Mouse (Mus musculus): ENCODE measurements around the gene Slfn8. TPM values are rescaled to one million over a fixed set of nuclear protein-coding genes. Genes with fewer than 3 reads are reported as not detected.
"Not testable (repeated sequence)": the region's sequence is repeated elsewhere in the genome, so short reads cannot be mapped to it uniquely, and the experiment has no call there.

The Slfn8 gene
- polyA plus RNA-seq, 1 experiment from 2014 or later, result 0.49 TPM

GRCm38 (mm10) chr11:83019561-83020519, 770 bp downstream of the Slfn8 start:
- H3K9me3 ChIP-seq (ENCODE audit: control insufficient read depth, low read length); H3K36me3 ChIP-seq (ENCODE audit: control insufficient read depth, insufficient read depth, low read length); H3K4me3 ChIP-seq (ENCODE audit: low read length); H3K27ac ChIP-seq (ENCODE audit: low read length); H3K27me3 ChIP-seq (ENCODE audit: control insufficient read depth, insufficient read depth, low read depth, low read length); ATAC-seq (ENCODE audit: low read depth); H3K4me2 ChIP-seq (ENCODE audit: low read depth, low read length); H3K9ac ChIP-seq (ENCODE audit: low read length); H3K4me1 ChIP-seq (replicated peaks; ENCODE audit: control insufficient read depth, insufficient read depth, low read length): not testable (repeated sequence)
- 75% methylated on average over 18 of the region's 18 CpGs for WGBS

- no peak overlapping the region for H3K4me3 ChIP-seq (ENCODE audit: low read length)
- no peaks in the 10 kb centered on the region for H3K27me3 ChIP-seq (ENCODE audit: control insufficient read depth, insufficient read depth, low read depth, low read length)
- H3K27ac ChIP-seq (ENCODE audit: low read length), result no peak overlapping the region
- H3K4me2 ChIP-seq (ENCODE audit: low read depth, low read length), result no peak overlapping the region
- no peaks in the 10 kb centered on the region for H3K9me3 ChIP-seq (ENCODE audit: control insufficient read depth, low read length)
- H3K4me1 ChIP-seq (replicated peaks; ENCODE audit: control insufficient read depth, insufficient read depth, low read length), result no peaks in the 10 kb centered on the region
- no peak overlapping the region for H3K9ac ChIP-seq (ENCODE audit: low read length)
- no peak for ATAC-seq (ENCODE audit: low read depth)
- H3K36me3 ChIP-seq (ENCODE audit: control insufficient read depth, insufficient read depth, low read length), result no peaks in the 10 kb centered on the region
These were observed 4.5 kb downstream of the Slfn8 start for GRCm38 (mm10) chr11:83016093-83016492.

GRCm38 (mm10) chr11:83013356-83013755, 7.3 kb downstream of the Slfn8 start:
- Histone ChIP-seq H3K27me3 (ENCODE audit: control insufficient read depth, insufficient read depth, low read depth, low read length) (no peaks in the 10 kb centered on the region), H3K4me1 (replicated peaks; ENCODE audit: control insufficient read depth, insufficient read depth, low read length) (no peaks in the 10 kb centered on the region), H3K4me2 (ENCODE audit: low read depth, low read length) (no peak overlapping the region), H3K9me3 (ENCODE audit: control insufficient read depth, low read length) (no peaks in the 10 kb centered on the region), H3K9ac (ENCODE audit: low read length) (no peak overlapping the region), H3K27ac (ENCODE audit: low read length) (no peak overlapping the region), H3K36me3 (ENCODE audit: control insufficient read depth, insufficient read depth, low read length) (no peaks in the 10 kb centered on the region), H3K4me3 (ENCODE audit: low read length) (no peak overlapping the region)
- WGBS, result 75% methylated on average over 1 of the region's 1 CpGs
- ATAC-seq (ENCODE audit: low read depth), result no peak

GRCm38 (mm10) chr11:82991469-82992166, 29.0 kb downstream of the Slfn8 start, which contains the start of gene Slfn9:
TSS of gene Slfn9 (minus strand) at chr11:82991830.
- Histone ChIP-seq H3K9ac (ENCODE audit: low read length) (peak within 1 kb of the TSS; percentile 73), H3K4me3 (ENCODE audit: low read length) (peak within 1 kb of the TSS; percentile 67), H3K4me1 (replicated peaks; ENCODE audit: control insufficient read depth, insufficient read depth, low read length) (peaks cover 13% of the 10 kb centered on the region), H3K9me3 (ENCODE audit: control insufficient read depth, low read length) (no peaks in the 10 kb centered on the region), H3K27ac (ENCODE audit: low read length) (peak within 1 kb of the TSS; percentile 82), H3K36me3 (ENCODE audit: control insufficient read depth, insufficient read depth, low read length) (peaks cover 2% of the 10 kb centered on the region; the same call in 1 of the 2 replicates), H3K27me3 (ENCODE audit: control insufficient read depth, insufficient read depth, low read depth, low read length) (no peaks in the 10 kb centered on the region), H3K4me2 (ENCODE audit: low read depth, low read length) (peak within 1 kb of the TSS; percentile 92)
- under 1% methylated on average over 14 of the region's 14 CpGs for whole genome bisulfite sequencing
- peak; percentile 45; the same call in 1 of the 2 replicates for ATAC-seq (ENCODE audit: low read depth)

DNA sequence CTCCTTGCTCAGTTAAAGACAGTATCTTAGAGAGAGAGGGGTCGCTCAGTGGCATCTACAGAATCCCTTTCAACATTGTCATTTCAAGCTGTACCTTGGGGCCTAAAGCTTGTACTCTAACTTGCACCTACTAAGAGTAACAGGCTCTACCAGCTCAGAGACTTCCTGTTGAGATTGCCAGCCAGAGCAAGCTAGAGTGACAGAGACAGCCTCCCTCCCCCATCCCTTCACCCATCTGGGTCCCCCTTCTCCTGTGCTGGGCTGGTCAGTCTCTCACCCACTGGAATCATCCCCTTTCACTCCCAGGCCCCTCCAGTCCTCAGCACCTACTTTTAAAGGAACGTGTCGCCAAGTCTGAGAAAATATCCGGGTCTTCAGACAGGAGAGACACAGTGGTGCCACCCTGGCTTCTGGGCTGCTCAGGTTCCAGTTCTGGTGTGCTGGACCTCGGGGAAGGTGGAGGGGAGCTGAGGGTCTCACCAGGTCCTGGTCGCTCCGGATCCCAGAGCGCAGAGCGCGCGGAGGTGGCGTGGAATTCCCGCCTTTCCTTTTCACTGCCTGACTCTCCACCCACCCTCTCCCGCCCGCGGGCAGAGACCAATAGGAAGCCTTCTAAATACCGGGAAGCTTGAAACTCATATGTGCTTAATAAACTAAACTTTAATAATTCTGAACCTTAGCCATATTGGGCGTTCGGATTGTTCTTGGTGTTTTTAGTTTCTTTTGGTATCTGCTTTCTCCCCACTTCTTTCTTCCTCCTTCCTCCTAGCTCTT, 29.8 kb downstream of the Slfn8 start:
- peak overlapping the region; percentile 92 for H3K4me2 ChIP-seq (ENCODE audit: low read depth, low read length)
- H3K4me3 ChIP-seq (ENCODE audit: low read length), result peak overlapping the region; percentile 67
- H3K4me1 ChIP-seq (replicated peaks; ENCODE audit: control insufficient read depth, insufficient read depth, low read length), result peaks cover 13% of the 10 kb centered on the region
- ATAC-seq (ENCODE audit: low read depth), result peak; percentile 91
- H3K27ac ChIP-seq (ENCODE audit: low read length), result peak overlapping the region; percentile 82
- 7% methylated on average over 19 of the region's 19 CpGs for WGBS
- H3K9ac ChIP-seq (ENCODE audit: low read length), result peak overlapping the region; percentile 73
- not testable (repeated sequence) for H3K27me3 ChIP-seq (ENCODE audit: control insufficient read depth, insufficient read depth, low read depth, low read length); H3K36me3 ChIP-seq (ENCODE audit: control insufficient read depth, insufficient read depth, low read length); H3K9me3 ChIP-seq (ENCODE audit: control insufficient read depth, low read length)

DNA sequence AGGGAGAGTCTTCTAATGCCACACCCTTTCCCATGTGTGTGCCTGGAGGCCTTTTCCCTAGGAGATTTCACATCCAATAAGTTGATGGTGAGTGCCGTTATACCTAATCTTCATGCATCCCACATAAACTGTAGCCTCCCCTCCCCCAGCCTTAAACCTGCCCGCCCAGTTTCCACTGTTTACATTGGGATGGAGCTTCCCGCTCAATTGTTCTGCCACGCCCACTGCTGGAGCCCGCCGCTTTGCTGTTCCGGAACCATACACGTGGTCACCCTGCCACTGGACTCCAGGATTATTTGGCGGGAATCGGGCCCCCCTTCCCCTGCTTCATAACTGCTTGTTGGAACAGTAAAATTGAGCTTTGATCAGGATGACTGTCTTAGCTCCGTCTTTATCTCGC, 31.3 kb downstream of the Slfn8 start:
- Histone ChIP-seq H3K9me3 (ENCODE audit: control insufficient read depth, low read length) (no peaks in the 10 kb centered on the region), H3K9ac (ENCODE audit: low read length) (peak overlapping the region; percentile 49), H3K27me3 (ENCODE audit: control insufficient read depth, insufficient read depth, low read depth, low read length) (no peaks in the 10 kb centered on the region), H3K27ac (ENCODE audit: low read length) (no peak overlapping the region), H3K4me1 (replicated peaks; ENCODE audit: control insufficient read depth, insufficient read depth, low read length) (peaks cover 13% of the 10 kb centered on the region), H3K36me3 (ENCODE audit: control insufficient read depth, insufficient read depth, low read length) (peaks cover 11% of the 10 kb centered on the region), H3K4me3 (ENCODE audit: low read length) (peak overlapping the region; percentile 67), H3K4me2 (ENCODE audit: low read depth, low read length) (peak overlapping the region; percentile 92)
- ATAC-seq (ENCODE audit: low read depth), result peak; percentile 46; the same call in 1 of the 2 replicates
- 17% methylated on average over 12 of the region's 12 CpGs for WGBS

- peaks cover 13% of the 10 kb centered on the region for H3K4me1 ChIP-seq (replicated peaks; ENCODE audit: control insufficient read depth, insufficient read depth, low read length)
- ATAC-seq (ENCODE audit: low read depth), result no peak
- no peaks in the 10 kb centered on the region for H3K9me3 ChIP-seq (ENCODE audit: control insufficient read depth, low read length)
- no peak overlapping the region for H3K9ac ChIP-seq (ENCODE audit: low read length)
- H3K27ac ChIP-seq (ENCODE audit: low read length), result no peak overlapping the region
- H3K36me3 ChIP-seq (ENCODE audit: control insufficient read depth, insufficient read depth, low read length), result peaks cover 15% of the 10 kb centered on the region
- no peak overlapping the region for H3K4me3 ChIP-seq (ENCODE audit: low read length)
- 81% methylated on average over 6 of the region's 6 CpGs for WGBS
- H3K27me3 ChIP-seq (ENCODE audit: control insufficient read depth, insufficient read depth, low read depth, low read length), result no peaks in the 10 kb centered on the region
- no peak overlapping the region for H3K4me2 ChIP-seq (ENCODE audit: low read depth, low read length)
These were observed 33.0 kb downstream of the Slfn8 start for GRCm38 (mm10) chr11:82987621-82988020.

GRCm38 (mm10) chr11:82983193-82983592, 37.4 kb downstream of the Slfn8 start:
- H3K4me1 ChIP-seq (replicated peaks; ENCODE audit: control insufficient read depth, insufficient read depth, low read length), result peaks cover 3% of the 10 kb centered on the region; the same call in 1 of the 2 replicates
- no peak for ATAC-seq (ENCODE audit: low read depth)
- H3K36me3 ChIP-seq (ENCODE audit: control insufficient read depth, insufficient read depth, low read length), result peaks cover 22% of the 10 kb centered on the region
- H3K27me3 ChIP-seq (ENCODE audit: control insufficient read depth, insufficient read depth, low read depth, low read length), result no peaks in the 10 kb centered on the region
- H3K9ac ChIP-seq (ENCODE audit: low read length), result no peak overlapping the region
- H3K4me3 ChIP-seq (ENCODE audit: low read length), result no peak overlapping the region
- 83% methylated on average over 17 of the region's 17 CpGs for WGBS
- no peaks in the 10 kb centered on the region for H3K9me3 ChIP-seq (ENCODE audit: control insufficient read depth, low read length)
- H3K4me2 ChIP-seq (ENCODE audit: low read depth, low read length), result no peak overlapping the region
- no peak overlapping the region for H3K27ac ChIP-seq (ENCODE audit: low read length)
